Mouse (Mus musculus) MEL (cell line): ENCODE results near the gene Psmd5. TPM values are rescaled to one million over a fixed set of nuclear protein-coding genes. Genes with fewer than 3 reads are reported as not detected.

Source experiments
- DNase-seq: peaks from one replicate; pipeline ENCODE4 v3.0.0; 2011; ENCODE audit warnings: low read depth, low spot score
- H3K27ac ChIP-seq: 2 replicates; pipeline ENCODE4 v1.5.1; 2012; ENCODE audit warnings: low read depth, mild to moderate bottlenecking, control low read depth, low read length, moderate library complexity; ENCODE audit not compliant: control insufficient read depth
- H3K27me3 ChIP-seq, 2 experiments: fragments of 150-350 bp in 1 of 2; sonication (generic) in 1 of 2; 2 replicates each; pipeline ENCODE4 v1.6.1; 2012; ENCODE audit warnings: low read length in 2 of 2, mild to moderate bottlenecking in 2 of 2, improper control_type of control experiment in 1 of 2, moderate library complexity in 1 of 2; ENCODE audit not compliant: insufficient read depth in 2 of 2, control insufficient read depth in 1 of 2
- H3K36me3 ChIP-seq, 2 experiments: 2 replicates each; pipeline ENCODE4 v1.6.1; 2012 to 2014; ENCODE audit warnings: low read length in 2 of 2, improper control_type of control experiment in 1 of 2, inconsistent platforms in 1 of 2, mild to moderate bottlenecking in 1 of 2; ENCODE audit not compliant: insufficient read depth in 2 of 2, control insufficient read depth in 1 of 2
- H3K4me1 ChIP-seq, 2 experiments: fragments of 150-350 bp in 1 of 2; sonication (generic) in 1 of 2; 2 replicates each; pipeline ENCODE4 v1.6.1; 2012; ENCODE audit warnings: low read length in 2 of 2, improper control_type of control experiment in 1 of 2, mild to moderate bottlenecking in 1 of 2; ENCODE audit not compliant: insufficient read depth in 2 of 2, control insufficient read depth in 1 of 2
- H3K4me3 ChIP-seq, 2 experiments: fragments of 150-350 bp in 1 of 2; sonication (generic) in 1 of 2; 2 replicates each; pipeline ENCODE4 v1.5.1; 2012; ENCODE audit warnings: low read depth in 2 of 2, low read length in 2 of 2, mild to moderate bottlenecking in 2 of 2, moderate library complexity in 2 of 2, control low read depth in 1 of 2, improper control_type of control experiment in 1 of 2; ENCODE audit not compliant: control insufficient read depth in 1 of 2, insufficient read depth in 1 of 2
- H3K79me2 ChIP-seq: 2 replicates; pipeline ENCODE4 v1.6.1; 2012; ENCODE audit warnings: mild to moderate bottlenecking, low read length, moderate library complexity; ENCODE audit not compliant: control insufficient read depth, poor library complexity, insufficient read depth
- H3K9ac ChIP-seq: 2 replicates; pipeline ENCODE4 v1.6.1; 2012; ENCODE audit warnings: low read depth, mild to moderate bottlenecking, control low read depth, low read length, moderate library complexity; ENCODE audit not compliant: control insufficient read depth, poor library complexity, severe bottlenecking
- H3K9me3 ChIP-seq: fragments of 150-350 bp; sonication (generic); replicated peaks from 2 replicates; pipeline ENCODE4 v1.6.1; 2012; ENCODE audit warnings: mild to moderate bottlenecking, low read length, improper control_type of control experiment, moderate library complexity; ENCODE audit not compliant: insufficient read depth
- CHD2 ChIP-seq: IDR thresholded peaks from 2 replicates; pipeline ENCODE4 v1.6.1; 2011; ENCODE audit warnings: low read length, improper control_type of control experiment
- ELF1 ChIP-seq: IDR thresholded peaks from 2 replicates; pipeline ENCODE4 v1.6.1; 2014; ENCODE audit warnings: low read depth, mild to moderate bottlenecking, inconsistent platforms, low read length, improper control_type of control experiment, moderate library complexity
- GATA1 ChIP-seq: IDR thresholded peaks from 2 replicates; pipeline ENCODE4 v1.6.1; 2011; ENCODE audit warnings: low read depth, low read length, improper control_type of control experiment
- HCFC1 ChIP-seq: IDR thresholded peaks from 2 replicates; pipeline ENCODE4 v1.6.1; 2012; ENCODE audit warnings: low read depth, mild to moderate bottlenecking, inconsistent platforms, low read length, improper control_type of control experiment, moderate library complexity
- MAX ChIP-seq: IDR thresholded peaks from 2 replicates; pipeline ENCODE4 v1.6.1; 2011; ENCODE audit warnings: low read length, improper control_type of control experiment
- MAZ ChIP-seq: IDR thresholded peaks from 2 replicates; pipeline ENCODE4 v1.6.1; 2012; ENCODE audit warnings: low read depth, mild to moderate bottlenecking, inconsistent platforms, low read length, improper control_type of control experiment
- MEF2A ChIP-seq: IDR thresholded peaks from 2 replicates; pipeline ENCODE4 v1.6.1; 2014; ENCODE audit warnings: low read depth, mild to moderate bottlenecking, inconsistent platforms, low read length, improper control_type of control experiment; ENCODE audit not compliant: poor library complexity, insufficient replicate concordance, severe bottlenecking; ENCODE audit errors: extremely low read depth
- MYB ChIP-seq: IDR thresholded peaks from 2 replicates; pipeline ENCODE4 v1.6.1; 2011; ENCODE audit warnings: mild to moderate bottlenecking, low read depth, low read length, improper control_type of control experiment
- MYC ChIP-seq: IDR thresholded peaks from 2 replicates; pipeline ENCODE4 v1.6.1; 2011; ENCODE audit warnings: low read depth, mild to moderate bottlenecking, low read length, improper control_type of control experiment, moderate library complexity
- NELFE ChIP-seq: IDR thresholded peaks from 2 replicates; pipeline ENCODE4 v1.6.1; 2011; ENCODE audit warnings: low read depth, low read length, improper control_type of control experiment
- POLR2A ChIP-seq, 2 experiments: IDR thresholded peaks; 2 replicates each; pipeline ENCODE4 v1.6.1; 2011 to 2012; ENCODE audit warnings: low read length in 2 of 2, mild to moderate bottlenecking in 2 of 2, control low read depth in 1 of 2, improper control_type of control experiment in 1 of 2, low read depth in 1 of 2, moderate library complexity in 1 of 2; ENCODE audit not compliant: control insufficient read depth in 1 of 2, insufficient read depth in 1 of 2, poor library complexity in 1 of 2
- POLR2AphosphoS2 ChIP-seq: IDR thresholded peaks from 2 replicates; pipeline ENCODE4 v1.6.1; 2011; ENCODE audit warnings: low read length, improper control_type of control experiment
- SIN3A ChIP-seq: IDR thresholded peaks from 2 replicates; pipeline ENCODE4 v1.6.1; 2012; ENCODE audit warnings: low read length, improper control_type of control experiment, inconsistent platforms
- TBP ChIP-seq: IDR thresholded peaks from 2 replicates; pipeline ENCODE4 v1.8.0; 2011; ENCODE audit warnings: low read depth, low read length, improper control_type of control experiment
- ZC3H11A ChIP-seq: IDR thresholded peaks from 2 replicates; pipeline ENCODE4 v1.6.1; 2012; ENCODE audit warnings: low read depth, mild to moderate bottlenecking, inconsistent platforms, low read length, improper control_type of control experiment
- ZKSCAN1 ChIP-seq: IDR thresholded peaks from 2 replicates; pipeline ENCODE4 v1.6.1; 2012; ENCODE audit warnings: low read depth, mild to moderate bottlenecking, inconsistent platforms, low read length, improper control_type of control experiment, moderate library complexity
- ZMIZ1 ChIP-seq: IDR thresholded peaks from 2 replicates; pipeline ENCODE4 v1.6.1; 2012; ENCODE audit warnings: low read depth, mild to moderate bottlenecking, inconsistent platforms, low read length, improper control_type of control experiment, moderate library complexity
- polyA plus RNA-seq, 2 experiments: library from polyadenylated mRNA; stranded (reverse) in 1 of 2; unstranded in 1 of 2; fragments of >175 nt in 1 of 2; fragments of >200 nt in 1 of 2; gene quantifications; 2 replicates each; pipeline versions ENCODE4 v1.2.1 to v1.2.4; 2012; ENCODE audit warnings: low replicate concordance in 2 of 2, low read depth in 1 of 2; ENCODE audit not compliant: insufficient read length in 2 of 2, insufficient read depth in 1 of 2, missing spikeins in 1 of 2
- total RNA-seq: library from RNA; depleted of rRNA; stranded (reverse); fragments of 300-350 nt; gene quantifications from 2 replicates; pipeline ENCODE4 v1.2.3, GENCODE M21; 2012

Psmd5 gene
- total and polyA plus RNA-seq, 3 experiments: 48.1 to 70.3 TPM; not detected in 1

DNA sequence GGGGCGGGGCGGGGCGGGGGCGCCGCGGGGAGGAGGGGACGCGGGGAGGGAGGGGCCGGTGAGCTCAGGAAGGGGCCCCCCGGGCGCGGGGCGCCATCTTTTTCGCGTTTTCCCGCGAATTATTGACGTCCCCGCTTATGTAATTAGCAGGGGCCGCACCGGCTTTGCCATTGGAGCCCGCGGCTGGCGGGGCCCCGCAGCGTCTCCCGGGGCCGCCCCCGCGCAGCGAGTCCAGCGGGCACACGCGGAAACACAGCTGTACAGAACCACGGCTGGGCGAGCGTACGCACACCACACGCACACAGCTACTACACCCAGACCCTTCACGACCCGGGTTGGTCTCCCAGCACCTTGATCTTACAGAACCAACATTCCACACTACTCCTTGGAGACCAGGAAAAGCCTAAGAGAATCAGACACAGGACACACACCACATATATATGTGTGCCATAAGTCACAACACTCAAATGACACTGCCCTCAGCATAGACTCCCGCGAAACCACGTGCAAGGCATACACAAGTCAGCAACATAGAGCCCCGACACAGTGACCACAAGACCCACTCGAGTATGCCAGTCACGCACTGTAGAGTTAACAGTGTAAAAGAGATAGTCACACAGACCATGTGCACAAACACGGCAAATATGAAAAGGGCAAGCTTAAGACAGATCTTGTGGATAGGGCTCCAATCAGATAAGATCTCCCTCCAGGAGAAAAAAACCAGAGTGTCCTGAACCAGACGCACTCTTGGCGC, 39.5 kb upstream of the Psmd5 start (continued):
- TF ChIP-seq MAX (peak; percentile 66; the same call in 1 of the 2 replicates), CHD2 (no peak), ZC3H11A (no peak), GATA1 (peak; percentile 68)

DNA sequence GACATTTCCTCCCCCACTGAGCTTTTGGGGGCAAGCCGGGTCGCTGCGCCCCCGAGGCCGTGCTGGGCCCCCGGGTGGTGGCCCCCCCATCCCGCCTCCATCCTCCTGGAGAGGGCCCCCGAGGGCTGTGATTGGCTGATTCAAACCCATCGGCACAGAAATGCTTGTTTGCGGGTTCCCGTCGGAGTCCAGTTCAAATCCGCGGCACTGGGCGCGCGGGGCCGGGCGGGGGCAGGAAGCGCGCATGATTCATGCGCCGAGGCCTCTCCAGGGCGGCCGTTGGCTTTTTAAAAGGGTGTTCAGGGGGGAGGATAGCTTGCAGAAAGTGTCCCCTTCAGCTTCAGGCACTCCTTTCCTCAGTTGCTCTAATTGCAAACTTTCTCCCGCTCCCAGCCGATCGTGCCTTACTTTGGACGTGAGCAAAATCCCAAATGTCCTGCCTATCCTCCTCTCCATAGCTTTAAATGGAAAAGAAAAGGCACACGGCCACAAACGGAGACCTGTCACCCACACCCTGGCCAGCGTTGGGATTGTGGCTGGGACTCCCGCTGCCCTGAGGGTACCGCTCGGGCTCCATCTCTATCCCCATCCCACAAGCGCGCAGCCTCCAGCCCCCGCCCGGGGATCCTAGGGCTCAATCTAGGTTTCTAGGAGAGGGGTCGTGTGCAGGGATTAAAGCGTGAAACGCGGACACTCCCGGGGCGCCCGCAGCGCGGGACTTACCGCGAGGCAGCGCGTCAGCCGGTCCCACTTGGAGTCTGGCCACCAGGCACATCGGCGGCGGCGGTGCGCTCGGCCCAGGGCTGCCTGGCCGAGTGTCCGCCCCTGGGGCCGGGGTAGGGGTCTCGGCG, 38.7 kb upstream of the Psmd5 start, which contains the start of gene Phf19:
Phf19 (minus strand) TSS at position 809 of the 851 bp plus-strand sequence.
- peak; percentile 67 for TF ChIP-seq HCFC1
- 0 out of 2 replicates have a peak, but pooled peaks have one; percentile 36 for TF ChIP-seq POLR2AphosphoS2
- 0 out of 2 replicates have a peak, but pooled peaks have one; percentile 16 for TF ChIP-seq ZMIZ1
- peak; percentile 6; the same call in 1 of the 2 replicates for TF ChIP-seq ELF1
- TF ChIP-seq MYC: peak; percentile 42; the same call in 1 of the 2 replicates
- TF ChIP-seq POLR2A (IDR thresholded peaks at IDR 0.05; ENCODE audit: control insufficient read depth in 1 of 2, insufficient read depth in 1 of 2, low read depth in 1 of 2, low read length in 2 of 2, poor library complexity in 1 of 2): peak in 1 of 2 experiments; percentile 62; a peak in 2 of 4 replicates
- TF ChIP-seq MAZ: peak; percentile 77
- TF ChIP-seq SIN3A: peak; percentile 49; the same call in 1 of the 2 replicates
- 0 out of 2 replicates have a peak, but pooled peaks have one; percentile 35 for TF ChIP-seq TBP
- TF ChIP-seq MYB: no peak
- TF ChIP-seq NELFE: peak; percentile 50
- no peak for TF ChIP-seq ZKSCAN1
- TF ChIP-seq MEF2A: no peak
- peaks cover 5% of the 10 kb centered on the region for H3K79me2 ChIP-seq
- no peaks in the 10 kb centered on the region for H3K9me3 ChIP-seq
- H3K4me3 ChIP-seq: peak within 1 kb of the TSS; percentile 79 to 94
- peaks cover 0 to 4% of the 10 kb centered on the region in 2 experiments; a peak in 1 of 4 replicates for H3K36me3 ChIP-seq
- peak; percentile 75 for DNase-seq
- H3K27ac ChIP-seq: peak within 1 kb of the TSS; percentile 85
- no peaks in the 10 kb centered on the region; a peak in 1 of 4 replicates for H3K27me3 ChIP-seq
- peaks cover 0 to 9% of the 10 kb centered on the region in 2 experiments; a peak in 2 of 4 replicates for H3K4me1 ChIP-seq
- peak within 1 kb of the TSS; percentile 97 for H3K9ac ChIP-seq
